Mouse (Mus musculus): ENCODE data around the gene Trrap.

DNA sequence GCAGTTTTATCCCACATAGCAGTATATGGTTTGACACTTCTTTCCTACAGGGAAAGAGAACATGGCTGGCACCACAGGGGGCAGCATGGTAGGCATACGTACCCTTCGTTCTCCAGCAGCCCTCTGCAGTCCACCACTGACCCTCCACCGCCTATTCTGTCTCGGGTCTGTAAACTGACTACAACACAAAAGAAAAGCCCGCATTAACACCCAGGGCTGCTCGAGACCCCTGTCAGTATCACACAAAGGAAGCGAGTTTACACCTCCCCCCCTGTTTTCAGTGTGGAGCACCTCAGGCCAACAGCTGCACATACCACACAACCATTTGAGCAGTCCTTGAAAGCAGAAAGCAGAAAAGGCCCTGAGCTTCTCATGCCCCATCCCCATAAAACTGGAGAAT lies 130.3 kb downstream of the Trrap start:
- TF ChIP-seq POLR2A (IDR thresholded peaks at IDR 0.05; ENCODE audit: low read depth, low read length) (no peak), CTCF (IDR thresholded peaks at IDR 0.05; ENCODE audit: extremely low read depth, insufficient read length, insufficient replicate concordance, low read depth, low read length) (no peak)

All from small intestine, adult 2 months (tissue).